Mouse (Mus musculus) G1E (cell line): ENCODE measurements around the gene Igfbp1. TPM values are rescaled to one million over a fixed set of nuclear protein-coding genes. Genes with fewer than 3 reads are reported as not detected.

Experiments
- ATAC-seq: 2 replicates; pipeline ENCODE4 v1.8.0; 2016; ENCODE audit warnings: mild to moderate bottlenecking; ENCODE audit not compliant: insufficient number of reproducible peaks, poor library complexity, low FRiP score, severe bottlenecking; ENCODE audit errors: extremely low read depth
- DNase-seq: peaks from one replicate; pipeline ENCODE4 v3.0.0; 2012; ENCODE audit warnings: low spot score
- H3K27me3 ChIP-seq: 2 replicates; pipeline ENCODE4 v1.6.1; 2012; ENCODE audit warnings: mild to moderate bottlenecking, low read length, inconsistent platforms; ENCODE audit not compliant: insufficient read depth
- H3K36me3 ChIP-seq: replicated peaks from 2 replicates; pipeline ENCODE3; 2012; ENCODE audit warnings: mild to moderate bottlenecking, inconsistent platforms
- H3K4me1 ChIP-seq: 2 replicates; pipeline ENCODE4 v1.6.1; 2012; ENCODE audit warnings: low read depth, low read length, inconsistent platforms, mixed read lengths; ENCODE audit not compliant: insufficient read depth
- H3K4me3 ChIP-seq: 2 replicates; pipeline ENCODE4 v1.5.1; 2012; ENCODE audit warnings: low read depth, mild to moderate bottlenecking, inconsistent platforms, low read length, moderate library complexity, mixed read lengths
- H3K9me3 ChIP-seq: replicated peaks from 2 replicates; pipeline ENCODE4 v1.6.1; 2012; ENCODE audit warnings: inconsistent platforms
- CTCF ChIP-seq: IDR thresholded peaks from 2 replicates; pipeline ENCODE4 v1.5.1; 2012; ENCODE audit warnings: low read depth, low read length, inconsistent platforms, mixed read lengths
- GATA1 ChIP-seq: IDR thresholded peaks from 2 replicates; pipeline ENCODE4 v1.6.1; 2012; ENCODE audit warnings: borderline replicate concordance, low read length, inconsistent platforms, mixed read lengths
- GATA2 ChIP-seq: IDR thresholded peaks from 2 replicates; pipeline ENCODE4 v1.6.1; 2012; ENCODE audit warnings: low read depth, low read length, inconsistent platforms, borderline replicate concordance
- POLR2AphosphoS5 ChIP-seq: IDR thresholded peaks from 2 replicates; pipeline ENCODE4 v1.6.1; 2012; ENCODE audit warnings: low read depth, low read length, inconsistent platforms; ENCODE audit not compliant: insufficient replicate concordance
- TAL1 ChIP-seq: conservative IDR thresholded peaks from 2 replicates; pipeline ENCODE4 v1.6.1; 2012; ENCODE audit warnings: low read depth, low read length, inconsistent platforms, mixed read lengths
- polyA plus RNA-seq: library from polyadenylated mRNA; stranded (reverse); fragments of >175 nt; gene quantifications from 2 replicates; pipeline ENCODE4 v1.2.3, GENCODE M21; 2012
- total RNA-seq, 2 experiments: library from RNA; stranded (forward) in 1 of 2; stranded (reverse) in 1 of 2; fragments of 200-1000 nt in 1 of 2; fragments of >200 nt in 1 of 2; fragmentation: Nextera tagmentation in 1 of 2; gene quantifications; 2 replicates each; pipeline ENCODE4 v1.2.3; 2014 to 2017

The Igfbp1 gene
- total and polyA plus RNA-seq, 3 experiments = 0.27 TPM; not detected in 2

- no peaks in the 10 kb centered on the region for H3K27me3 ChIP-seq
- H3K4me1 ChIP-seq = no peaks in the 10 kb centered on the region
- TF ChIP-seq TAL1 = no peak
- TF ChIP-seq POLR2AphosphoS5 = no peak
- no peak for TF ChIP-seq CTCF
- TF ChIP-seq GATA2 = no peak
- no peak for TF ChIP-seq GATA1
- no peak for ATAC-seq
- H3K9me3 ChIP-seq = peaks cover 18% of the 10 kb centered on the region
- no peak within 1 kb of the TSS for H3K4me3 ChIP-seq
- DNase-seq = no peak
- H3K36me3 ChIP-seq = no peaks in the 10 kb centered on the region
Measured at GRCm38 (mm10) chr11:7188469-7188868, 9.1 kb upstream of the Igfbp1 start, which contains the start of gene Gm11985. TSS of gene Gm11985 (minus strand) at chr11:7188569.

- DNase-seq (no peak), ATAC-seq (no peak)
Measured at GRCm38 (mm10) chr11:7192710-7193109, 4.9 kb upstream of the Igfbp1 start.

GRCm38 (mm10) chr11:7193134-7193533 lies 4.4 kb upstream of the Igfbp1 start:
- Histone ChIP-seq H3K36me3 (no peaks in the 10 kb centered on the region), H3K4me1 (no peaks in the 10 kb centered on the region), H3K4me3 (no peak overlapping the region), H3K9me3 (peaks cover 28% of the 10 kb centered on the region), H3K27me3 (no peaks in the 10 kb centered on the region)
- DNase-seq (no peak), ATAC-seq (no peak)
- TF ChIP-seq CTCF (no peak), GATA2 (no peak), GATA1 (no peak), TAL1 (no peak), POLR2AphosphoS5 (no peak)

More at GRCm38 (mm10) chr11:7192710-7193109, 4.9 kb upstream of the Igfbp1 start:
- Histone ChIP-seq H3K4me3 (no peak overlapping the region), H3K9me3 (peaks cover 24% of the 10 kb centered on the region), H3K27me3 (no peaks in the 10 kb centered on the region), H3K4me1 (no peaks in the 10 kb centered on the region), H3K36me3 (no peaks in the 10 kb centered on the region)
- TF ChIP-seq GATA1 (no peak), GATA2 (no peak), CTCF (no peak), POLR2AphosphoS5 (no peak), TAL1 (no peak)

GRCm38 (mm10) chr11:7194432-7195311 lies 2.9 kb upstream of the Igfbp1 start:
- DNase-seq = no peak
- TF ChIP-seq POLR2AphosphoS5 (no peak), TAL1 (no peak), GATA2 (no peak), CTCF (no peak), GATA1 (no peak)
- no peak for ATAC-seq
- Histone ChIP-seq H3K27me3 (no peaks in the 10 kb centered on the region), H3K36me3 (no peaks in the 10 kb centered on the region), H3K4me3 (no peak overlapping the region), H3K4me1 (no peaks in the 10 kb centered on the region), H3K9me3 (peaks cover 26% of the 10 kb centered on the region)

- H3K4me1 ChIP-seq = no peaks in the 10 kb centered on the region
- H3K27me3 ChIP-seq = no peaks in the 10 kb centered on the region
- peaks cover 22% of the 10 kb centered on the region for H3K9me3 ChIP-seq
- TF ChIP-seq CTCF (no peak), POLR2AphosphoS5 (no peak)
- ATAC-seq = no peak
- DNase-seq = no peak
- H3K4me3 ChIP-seq = no peak overlapping the region
- no peaks in the 10 kb centered on the region for H3K36me3 ChIP-seq
Measured at GRCm38 (mm10) chr11:7195312-7195685, 2.3 kb upstream of the Igfbp1 start.

GRCm38 (mm10) chr11:7198006-7198405 lies 424 bp downstream of the Igfbp1 start:
- H3K27me3 ChIP-seq = 0 out of 2 replicates have a peak, but pooled peaks cover 2% of the 10 kb centered on the region
- peaks cover 28% of the 10 kb centered on the region for H3K9me3 ChIP-seq
- no peaks in the 10 kb centered on the region for H3K4me1 ChIP-seq
- no peaks in the 10 kb centered on the region for H3K36me3 ChIP-seq
- ATAC-seq (no peak), DNase-seq (no peak)
- H3K4me3 ChIP-seq = no peak overlapping the region
- no peak for TF ChIP-seq GATA1
- TF ChIP-seq GATA2 = no peak
- TF ChIP-seq CTCF = no peak
- TF ChIP-seq POLR2AphosphoS5 = no peak
- no peak for TF ChIP-seq TAL1
